Mouse (Mus musculus): ENCODE results near the gene Ccnb1.

DNA sequence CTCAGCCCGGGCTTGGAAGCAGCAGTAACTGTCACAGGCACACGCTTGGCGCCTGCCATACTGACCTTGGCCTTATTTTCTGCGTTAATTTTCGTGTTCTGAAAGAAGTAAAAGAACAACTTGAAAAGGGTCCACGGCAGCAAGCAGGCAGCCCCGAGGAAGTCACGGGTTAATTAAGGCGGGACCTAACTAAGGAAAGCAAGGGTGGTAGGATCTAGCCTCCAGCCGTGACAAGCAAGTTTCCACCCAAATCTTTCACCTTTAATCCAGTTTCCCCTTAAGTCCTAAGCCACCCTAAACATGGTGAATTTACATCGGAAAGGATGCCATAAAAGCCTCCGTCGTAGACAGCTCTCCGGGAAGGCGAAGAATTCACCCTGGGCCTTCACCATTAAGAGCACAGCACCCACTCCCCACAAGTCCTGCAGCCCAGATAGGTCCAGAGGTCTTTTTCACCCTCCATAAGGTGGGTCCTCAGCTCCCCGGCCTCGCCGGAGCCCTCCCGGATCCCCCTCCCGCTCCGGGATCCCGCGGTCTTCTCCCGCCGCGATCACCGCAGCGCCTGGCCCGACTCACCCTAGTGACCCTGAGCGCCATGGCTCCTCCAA is 460 bp downstream of the Ccnb1 start:
- no peak for TF ChIP-seq CTCF (IDR thresholded peaks at IDR 0.05)
- no peak for TF ChIP-seq EP300 (IDR thresholded peaks at IDR 0.05)

All from lung, postnatal 0 days (tissue).